Mouse (Mus musculus) myocyte (in vitro differentiated cells): Measurements from ENCODE around the gene Pdk4.

Experiments used
- CEBPB ChIP-seq: IDR thresholded peaks from 2 replicates; pipeline ENCODE4 v1.6.1; 2011; ENCODE audit warnings: mild to moderate bottlenecking, moderate library complexity; ENCODE audit not compliant: poor library complexity, insufficient read depth, severe bottlenecking
- E2F4 ChIP-seq: IDR thresholded peaks from one replicate; pipeline ENCODE4 v1.6.1; 2011; ENCODE audit warnings: mild to moderate bottlenecking, control low read depth, moderate library complexity; ENCODE audit not compliant: insufficient read depth
- MAX ChIP-seq: IDR thresholded peaks from one replicate; pipeline ENCODE4 v1.6.1; 2011; ENCODE audit warnings: low read depth, mild to moderate bottlenecking, control low read depth
- MYOG ChIP-seq, 3 experiments: IDR thresholded peaks; one replicate each; pipeline ENCODE4 v1.6.1; 2011; ENCODE audit warnings: control low read depth in 2 of 3, low read depth in 2 of 3, mild to moderate bottlenecking in 2 of 3; ENCODE audit not compliant: insufficient read length in 2 of 3, control insufficient read depth in 1 of 3, insufficient read depth in 1 of 3
- POLR2A ChIP-seq: IDR thresholded peaks from one replicate; pipeline ENCODE4 v1.6.1; 2011; ENCODE audit warnings: low read depth, mild to moderate bottlenecking, control low read depth, moderate library complexity; ENCODE audit not compliant: insufficient read length
- POLR2AphosphoS2 ChIP-seq: IDR thresholded peaks from one replicate; pipeline ENCODE4 v1.6.1; 2011; ENCODE audit warnings: low read depth, control low read depth; ENCODE audit not compliant: insufficient read length
- TCF12 ChIP-seq: IDR thresholded peaks from one replicate; pipeline ENCODE4 v1.6.1; 2011; ENCODE audit warnings: mild to moderate bottlenecking, control low read depth; ENCODE audit not compliant: poor library complexity, insufficient read depth, severe bottlenecking
- TCF3 ChIP-seq: IDR thresholded peaks from one replicate; pipeline ENCODE4 v1.6.1; 2011; ENCODE audit warnings: low read depth, control low read depth; ENCODE audit not compliant: insufficient read length
- USF1 ChIP-seq: IDR thresholded peaks from one replicate; pipeline ENCODE4 v1.6.1; 2011; ENCODE audit warnings: low read depth, mild to moderate bottlenecking, control low read depth, moderate library complexity

DNA sequence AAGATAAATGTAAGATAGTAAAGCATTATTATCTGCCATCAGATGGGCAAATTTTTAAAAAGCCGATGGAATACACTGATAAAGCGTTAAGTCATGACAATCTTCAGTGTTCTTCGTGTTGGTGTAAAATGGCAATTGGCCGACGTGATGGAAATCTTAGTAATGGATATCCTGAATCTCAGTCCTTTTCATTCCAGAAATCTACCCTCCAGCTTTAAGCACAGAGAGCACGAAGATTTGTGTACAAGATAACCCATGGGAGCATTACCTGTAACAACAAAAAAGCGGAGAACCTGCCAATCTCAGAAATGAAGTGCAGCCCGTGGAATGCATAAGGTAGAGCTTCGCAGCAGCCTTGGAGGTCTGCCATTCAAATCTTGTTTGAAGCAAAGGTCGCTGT is 5.4 kb upstream of the Pdk4 start:
- TF ChIP-seq POLR2A (no peak), USF1 (no peak), E2F4 (no peak), MAX (no peak), POLR2AphosphoS2 (no peak), TCF3 (no peak), CEBPB (no peak), TCF12 (no peak), MYOG (IDR thresholded peaks at IDR 0.05; ENCODE audit: control insufficient read depth in 1 of 3, insufficient read depth in 1 of 3, insufficient read length in 2 of 3, low read depth in 2 of 3) (no peak)
